Mouse (Mus musculus): ENCODE results near the gene Il2rb. TPM values are rescaled to one million over a fixed set of nuclear protein-coding genes. Genes with fewer than 3 reads are reported as not detected.

Gene Il2rb
- polyA plus RNA-seq, 1 experiment from 2014 or later = 1.5 TPM

GRCm38 (mm10) chr15:78438973-78439372 is 56.1 kb downstream of the Il2rb start:
- in situ Hi-C loops (cut with MboI; ENCODE audit: low pct_unique_long_range_greater_than_20kb) = no loop called here
- TF ChIP-seq CTCF (IDR thresholded peaks at IDR 0.05) = no peak
- ChIA-PET POLR2A (interaction anchor here (0.7 to 1.4 kb wide), 2 partner anchors 9 to 16 kb away, joined by 3 to 7 read pairs; no protein-coding TSS in a partner anchor), CTCF (no interaction called here)
- no peak for DNase-seq (ENCODE audit: low read depth, low spot score)
- no peak for ATAC-seq
- H3K27me3 ChIP-seq = no peaks in the 10 kb centered on the region

- DNase-seq (ENCODE audit: low read depth, low spot score) (no peak), ATAC-seq (no peak)
- TF ChIP-seq CTCF (IDR thresholded peaks at IDR 0.05) = no peak
- in situ Hi-C loops (cut with MboI; ENCODE audit: low pct_unique_long_range_greater_than_20kb) = no loop called here
- ChIA-PET POLR2A (interaction anchor here (1.6 kb wide), 1 partner anchor 94 kb away, joined by 3 read pairs; no protein-coding TSS in a partner anchor), CTCF (interaction anchor here (1.6 kb wide), 1 partner anchor 9 kb away, joined by 6 read pairs; no protein-coding TSS in a partner anchor)
- no peaks in the 10 kb centered on the region for H3K27me3 ChIP-seq
Observed at GRCm38 (mm10) chr15:78438505-78438904, 56.6 kb downstream of the Il2rb start.

- TF ChIP-seq CTCF (IDR thresholded peaks at IDR 0.05) = no peak
- in situ Hi-C loops (cut with MboI; ENCODE audit: low pct_unique_long_range_greater_than_20kb) = no loop called here
- H3K27me3 ChIP-seq = no peaks in the 10 kb centered on the region
- ChIA-PET CTCF (interaction anchor here (1.6 kb wide), 1 partner anchor 10 kb away, joined by 6 read pairs; no protein-coding TSS in a partner anchor), POLR2A (interaction anchor here (0.7 to 1.6 kb wide), 2 partner anchors 9 to 95 kb away, joined by 3 to 5 read pairs; no protein-coding TSS in a partner anchor)
- DNase-seq (ENCODE audit: low read depth, low spot score) (no peak), ATAC-seq (no peak)
Observed at GRCm38 (mm10) chr15:78438018-78438394, 57.1 kb downstream of the Il2rb start.

GRCm38 (mm10) chr15:78437237-78438017 is 57.6 kb downstream of the Il2rb start:
- DNase-seq (ENCODE audit: low read depth, low spot score) = no peak
- POLR2A ChIA-PET = interaction anchor here (0.6 to 1.6 kb wide), 3 partner anchors 10 to 96 kb away, joined by 3 to 5 read pairs (median 4); no protein-coding TSS in a partner anchor

GRCm38 (mm10) chr15:78436380-78437192 is 58.5 kb downstream of the Il2rb start:
- DNase-seq (ENCODE audit: low read depth, low spot score) = no peak
- POLR2A ChIA-PET = interaction anchor here (0.6 to 1.6 kb wide), 2 partner anchors 34 to 96 kb away, joined by 3 to 4 read pairs; no protein-coding TSS in a partner anchor
- in situ Hi-C loops (cut with MboI; ENCODE audit: low pct_unique_long_range_greater_than_20kb) = no loop called here
- CTCF ChIA-PET = interaction anchor here (1.2 to 1.6 kb wide), 2 partner anchors 11 to 145 kb away, joined by 3 to 6 read pairs; no protein-coding TSS in a partner anchor
- TF ChIP-seq CTCF (IDR thresholded peaks at IDR 0.05) = no peak
- H3K27me3 ChIP-seq = no peaks in the 10 kb centered on the region
- ATAC-seq = no peak

More at GRCm38 (mm10) chr15:78437237-78438017, 57.6 kb downstream of the Il2rb start:
- in situ Hi-C loops (cut with MboI; ENCODE audit: low pct_unique_long_range_greater_than_20kb) = no loop called here
- CTCF ChIA-PET = interaction anchor here (1.2 to 1.6 kb wide), 2 partner anchors 11 to 145 kb away, joined by 3 to 6 read pairs; no protein-coding TSS in a partner anchor
- no peak for ATAC-seq
- H3K27me3 ChIP-seq = no peaks in the 10 kb centered on the region
- TF ChIP-seq CTCF (IDR thresholded peaks at IDR 0.05) = no peak

GRCm38 (mm10) chr15:78435681-78436080 is 59.4 kb downstream of the Il2rb start:
- in situ Hi-C loops (cut with MboI; ENCODE audit: low pct_unique_long_range_greater_than_20kb) = no loop called here
- POLR2A ChIA-PET = no interaction called here
- DNase-seq (ENCODE audit: low read depth, low spot score) (no peak), ATAC-seq (no peak)
- H3K27me3 ChIP-seq = no peaks in the 10 kb centered on the region
- CTCF ChIA-PET = interaction anchor here (1.6 kb wide), 1 partner anchor 17 kb away, joined by 3 read pairs; no protein-coding TSS in a partner anchor
- no peak for TF ChIP-seq CTCF (IDR thresholded peaks at IDR 0.05)

- POLR2A ChIA-PET = interaction anchor here (0.6 kb wide), 1 partner anchor 265 kb away, joined by 3 read pairs; no protein-coding TSS in a partner anchor
- DNase-seq (ENCODE audit: low read depth, low spot score) (no peak), ATAC-seq (no peak)
- no peaks in the 10 kb centered on the region for H3K27me3 ChIP-seq
- TF ChIP-seq CTCF (IDR thresholded peaks at IDR 0.05) = no peak
- CTCF ChIA-PET = interaction anchor here (1.6 kb wide), 1 partner anchor 17 kb away, joined by 3 read pairs; no protein-coding TSS in a partner anchor
- in situ Hi-C loops (cut with MboI; ENCODE audit: low pct_unique_long_range_greater_than_20kb) = no loop called here
Observed at GRCm38 (mm10) chr15:78434896-78435520, 60.1 kb downstream of the Il2rb start.

- H3K27me3 ChIP-seq = no peaks in the 10 kb centered on the region
- no peak for ATAC-seq
- POLR2A ChIA-PET = interaction anchor here (0.6 kb wide), 1 partner anchor 23 kb away, joined by 4 read pairs; no protein-coding TSS in a partner anchor
- no peak for TF ChIP-seq CTCF (IDR thresholded peaks at IDR 0.05)
- CTCF ChIA-PET = interaction anchor here (1.5 kb wide), 1 partner anchor 16 kb away, joined by 4 read pairs; no protein-coding TSS in a partner anchor
- in situ Hi-C loops (cut with MboI; ENCODE audit: low pct_unique_long_range_greater_than_20kb) = no loop called here
- DNase-seq (ENCODE audit: low read depth, low spot score) = no peak
Observed at GRCm38 (mm10) chr15:78431541-78432121, 63.4 kb downstream of the Il2rb start.

GRCm38 (mm10) chr15:78430874-78431273 is 64.2 kb downstream of the Il2rb start:
- DNase-seq (ENCODE audit: low read depth, low spot score) (no peak), ATAC-seq (no peak)
- POLR2A ChIA-PET = no interaction called here
- CTCF ChIA-PET = interaction anchor here (1.5 kb wide), 1 partner anchor 17 kb away, joined by 4 read pairs; no protein-coding TSS in a partner anchor
- no peak for TF ChIP-seq CTCF (IDR thresholded peaks at IDR 0.05)
- no peaks in the 10 kb centered on the region for H3K27me3 ChIP-seq
- in situ Hi-C loops (cut with MboI; ENCODE audit: low pct_unique_long_range_greater_than_20kb) = no loop called here

Measured in Patski (cell line).